Mouse (Mus musculus): ENCODE results near the gene Gba2. TPM values are rescaled to one million over a fixed set of nuclear protein-coding genes. Genes with fewer than 3 reads are reported as not detected.
"Not testable (repeated sequence)": the region's sequence is repeated elsewhere in the genome, so short reads cannot be mapped to it uniquely, and the experiment has no call there.

Gene Gba2
- polyA plus RNA-seq, 1 experiment from 2014 or later, result 55.4 TPM

DNA sequence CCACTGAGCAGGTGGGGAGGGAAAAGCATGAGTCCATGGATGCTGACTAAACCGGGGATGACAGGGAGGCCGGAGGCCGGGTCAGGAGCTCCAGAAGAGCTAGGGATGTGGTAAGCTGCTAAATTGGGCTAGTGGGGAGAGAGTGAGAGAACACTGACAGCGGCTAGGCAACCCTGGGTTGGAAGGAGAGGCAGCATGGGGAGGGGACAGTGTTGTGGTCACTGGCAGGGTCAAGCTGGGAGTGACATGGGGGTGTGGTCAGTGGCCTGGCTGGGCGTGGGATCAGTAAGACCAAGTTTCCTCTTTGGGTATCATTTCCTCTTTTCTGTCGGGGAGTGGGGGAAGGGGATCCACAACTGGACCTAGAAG is 18.4 kb downstream of the Gba2 start:
- ATAC-seq (ENCODE audit: low FRiP score, low read depth), result no peak
- H3K4me1 ChIP-seq, result peaks cover 56% of the 10 kb centered on the region
- H3K9ac ChIP-seq, result peak overlapping the region; percentile 77; the same call in 1 of the 2 replicates
- H3K9me3 ChIP-seq, result no peaks in the 10 kb centered on the region
- no peak overlapping the region for H3K27ac ChIP-seq
- H3K4me2 ChIP-seq (replicated peaks), result peak overlapping the region; percentile 85
- no peaks in the 10 kb centered on the region for H3K27me3 ChIP-seq (replicated peaks)
- no peak overlapping the region for H3K4me3 ChIP-seq
- 48% methylated on average over 6 of the region's 6 CpGs for WGBS
- peaks cover 36% of the 10 kb centered on the region for H3K36me3 ChIP-seq

DNA sequence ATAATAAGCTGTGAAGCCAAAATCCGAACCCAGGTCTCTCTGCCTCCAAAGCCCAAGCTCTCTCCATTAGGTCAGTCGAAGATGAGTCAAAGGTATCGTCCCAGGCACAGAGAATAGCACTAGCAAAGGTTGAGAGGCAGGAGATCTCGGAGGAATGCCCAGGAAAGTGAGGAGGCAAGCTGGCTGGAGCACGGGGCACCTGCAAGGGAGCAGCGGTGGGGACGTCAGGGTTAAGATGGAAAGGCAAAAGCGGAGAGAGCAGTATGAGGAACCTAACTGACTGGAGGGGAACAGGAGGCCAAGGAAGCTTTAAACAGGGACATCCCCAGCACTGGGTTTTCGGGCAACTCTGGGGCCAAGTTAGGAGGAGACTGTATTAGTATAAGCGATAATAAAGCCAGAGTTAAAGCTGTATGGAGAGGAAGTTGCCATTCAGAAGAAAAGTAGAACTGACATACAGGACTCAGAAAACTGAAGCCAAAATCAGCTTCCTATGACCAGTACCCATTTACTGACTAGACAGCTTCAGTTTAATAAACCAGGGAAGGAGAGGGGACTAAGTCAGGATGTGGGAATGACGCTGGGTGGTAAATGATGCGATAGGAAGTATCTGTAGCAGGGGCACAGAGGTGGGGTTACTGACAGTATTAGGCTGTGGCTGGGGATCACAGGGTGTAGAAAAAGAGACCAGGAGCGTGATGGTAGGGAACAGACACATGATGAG is 19.0 kb downstream of the Gba2 start:
- Histone ChIP-seq H3K4me2 (replicated peaks) (peak overlapping the region; percentile 85), H3K27me3 (replicated peaks) (no peaks in the 10 kb centered on the region), H3K4me3 (no peak overlapping the region), H3K9me3 (no peaks in the 10 kb centered on the region), H3K9ac (peak overlapping the region; percentile 77; the same call in 1 of the 2 replicates), H3K4me1 (peaks cover 56% of the 10 kb centered on the region), H3K36me3 (peaks cover 36% of the 10 kb centered on the region), H3K27ac (no peak overlapping the region)
- no peak for ATAC-seq (ENCODE audit: low FRiP score, low read depth)
- 80% methylated on average over 13 of the region's 13 CpGs for WGBS

DNA sequence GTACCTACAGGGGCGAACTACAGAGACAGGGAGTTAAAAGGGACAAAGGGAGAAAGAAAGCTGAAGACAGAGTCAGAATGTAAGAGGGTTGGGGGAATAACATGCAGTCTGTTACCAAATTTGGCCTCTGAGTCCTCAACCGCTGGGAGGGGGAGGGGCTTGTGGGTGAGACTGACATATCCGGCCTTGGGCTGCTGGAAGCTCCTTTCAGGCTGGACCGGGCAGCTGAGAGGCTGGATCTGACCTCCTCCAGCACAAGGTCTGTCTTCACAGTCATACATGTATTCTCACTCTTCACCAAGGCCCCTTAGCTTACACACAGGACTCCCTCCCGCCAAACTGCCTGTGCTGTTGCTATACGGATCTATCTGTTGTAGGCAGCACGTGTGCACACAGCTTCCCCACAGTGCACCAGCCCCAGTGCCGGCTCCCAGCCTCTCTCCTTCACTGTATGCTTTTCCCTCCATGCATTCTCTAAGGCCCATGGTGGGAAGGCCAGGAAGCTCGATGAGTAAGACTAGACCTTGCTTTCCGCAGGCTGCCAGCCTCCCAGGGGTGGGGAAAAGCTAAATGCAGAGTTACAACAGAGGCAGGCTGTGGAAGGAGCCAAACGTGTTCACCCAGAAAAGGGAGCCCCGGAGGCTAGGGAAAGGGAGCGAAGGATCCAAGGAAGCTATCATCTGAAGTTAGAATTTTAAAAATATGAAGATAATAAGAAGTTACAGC is 19.9 kb downstream of the Gba2 start:
- Histone ChIP-seq H3K4me1 (peaks cover 52% of the 10 kb centered on the region), H3K4me3 (no peak overlapping the region), H3K27me3 (replicated peaks) (no peaks in the 10 kb centered on the region), H3K9me3 (no peaks in the 10 kb centered on the region), H3K9ac (no peak overlapping the region), H3K36me3 (peaks cover 39% of the 10 kb centered on the region), H3K27ac (no peak overlapping the region), H3K4me2 (replicated peaks) (peak overlapping the region; percentile 32)
- ATAC-seq (ENCODE audit: low FRiP score, low read depth), result no peak
- 22% methylated on average over 13 of the region's 13 CpGs for WGBS

DNA sequence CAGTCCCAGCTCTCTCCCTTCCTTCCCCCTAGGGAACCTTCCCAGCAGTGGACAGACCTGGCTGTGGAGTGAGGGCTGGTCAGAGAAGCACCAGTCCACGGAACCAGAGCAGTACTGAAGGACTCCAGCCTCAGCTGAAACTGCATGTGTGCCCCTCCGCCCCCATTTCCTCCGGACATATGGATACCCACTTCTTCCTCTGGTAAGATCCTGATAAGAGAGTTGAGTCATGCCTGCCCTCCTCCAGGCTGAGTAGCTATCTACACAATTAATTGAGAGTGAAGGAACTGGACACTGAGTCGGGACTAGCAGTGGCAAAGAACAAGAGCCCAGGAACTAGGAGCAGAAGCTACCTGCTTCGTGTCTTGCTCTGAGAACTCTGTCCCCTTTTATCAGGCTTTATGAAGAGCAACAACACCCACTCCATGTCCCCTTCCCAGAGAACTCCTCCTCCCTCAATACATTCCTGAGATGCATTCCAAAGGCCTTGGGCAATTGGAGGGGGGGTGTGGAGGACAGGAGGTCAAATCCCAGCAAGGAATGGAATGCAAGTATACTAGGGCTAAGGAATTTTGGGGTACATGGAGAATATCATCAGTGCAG is 20.5 kb downstream of the Gba2 start:
- Histone ChIP-seq H3K4me2 (replicated peaks) (peak overlapping the region; percentile 32), H3K4me3 (no peak overlapping the region), H3K36me3 (peaks cover 44% of the 10 kb centered on the region), H3K27me3 (replicated peaks) (no peaks in the 10 kb centered on the region), H3K27ac (no peak overlapping the region), H3K9ac (no peak overlapping the region), H3K4me1 (peaks cover 45% of the 10 kb centered on the region), H3K9me3 (no peaks in the 10 kb centered on the region)
- 44% methylated on average over 5 of the region's 5 CpGs for WGBS
- ATAC-seq (ENCODE audit: low FRiP score, low read depth), result no peak

DNA sequence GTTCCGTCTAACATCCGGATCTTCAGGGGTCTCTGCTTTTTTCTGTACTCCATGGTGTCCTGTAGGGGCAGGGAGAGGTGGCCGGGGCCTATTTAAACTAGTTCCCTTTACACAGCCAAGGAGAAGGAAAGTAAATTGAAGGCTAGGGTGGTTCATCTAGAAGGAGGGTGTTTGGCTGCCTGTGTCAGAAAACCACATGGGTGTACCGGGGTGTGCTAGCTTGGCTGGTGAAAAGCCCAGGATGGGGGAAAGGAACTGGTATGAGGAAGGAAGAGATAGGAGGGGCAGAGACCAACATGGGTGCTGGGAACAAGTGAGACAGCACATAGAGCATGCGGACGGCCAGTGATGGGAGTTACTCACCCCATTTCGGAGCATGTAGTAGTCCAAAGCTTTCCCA is 22.7 kb downstream of the Gba2 start:
- H3K9me3 ChIP-seq, result 0 out of 2 replicates have a peak, but pooled peaks cover 3% of the 10 kb centered on the region
- no peak overlapping the region for H3K4me3 ChIP-seq
- H3K27ac ChIP-seq, result no peak overlapping the region
- H3K4me1 ChIP-seq, result peaks cover 34% of the 10 kb centered on the region
- H3K4me2 ChIP-seq (replicated peaks), result no peak overlapping the region
- peaks cover 63% of the 10 kb centered on the region for H3K36me3 ChIP-seq
- 94% methylated on average over 7 of the region's 7 CpGs for WGBS
- no peaks in the 10 kb centered on the region for H3K27me3 ChIP-seq (replicated peaks)
- H3K9ac ChIP-seq, result no peak overlapping the region
- no peak for ATAC-seq (ENCODE audit: low FRiP score, low read depth)

DNA sequence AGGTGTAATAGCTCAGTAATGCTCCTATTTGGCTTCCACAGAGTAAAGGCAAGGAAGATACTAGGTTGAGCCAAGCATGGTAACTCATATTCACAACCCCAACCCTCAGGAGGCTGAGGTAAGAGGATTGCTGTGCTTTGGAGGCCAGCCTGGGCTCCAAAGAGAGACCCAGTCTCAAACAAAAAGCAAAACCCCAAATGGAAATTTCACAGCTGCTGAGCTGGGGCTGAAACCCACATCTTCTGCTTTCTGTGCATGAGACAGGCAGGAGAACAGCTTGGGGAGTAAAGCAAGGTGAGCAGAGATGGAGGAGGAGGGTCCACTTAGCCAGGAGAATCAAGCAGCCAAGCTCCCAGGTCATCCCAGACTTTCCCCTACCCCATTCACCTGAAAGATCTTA is 24.8 kb downstream of the Gba2 start:
- Histone ChIP-seq H3K9ac (no peak overlapping the region), H3K9me3 (0 out of 2 replicates have a peak, but pooled peaks cover 3% of the 10 kb centered on the region), H3K36me3 (peaks cover 83% of the 10 kb centered on the region), H3K27ac (no peak overlapping the region), H3K4me2 (replicated peaks) (no peak overlapping the region), H3K4me3 (no peak overlapping the region), H3K27me3 (replicated peaks) (no peaks in the 10 kb centered on the region), H3K4me1 (peaks cover 18% of the 10 kb centered on the region)
- no peak for ATAC-seq (ENCODE audit: low FRiP score, low read depth)

DNA sequence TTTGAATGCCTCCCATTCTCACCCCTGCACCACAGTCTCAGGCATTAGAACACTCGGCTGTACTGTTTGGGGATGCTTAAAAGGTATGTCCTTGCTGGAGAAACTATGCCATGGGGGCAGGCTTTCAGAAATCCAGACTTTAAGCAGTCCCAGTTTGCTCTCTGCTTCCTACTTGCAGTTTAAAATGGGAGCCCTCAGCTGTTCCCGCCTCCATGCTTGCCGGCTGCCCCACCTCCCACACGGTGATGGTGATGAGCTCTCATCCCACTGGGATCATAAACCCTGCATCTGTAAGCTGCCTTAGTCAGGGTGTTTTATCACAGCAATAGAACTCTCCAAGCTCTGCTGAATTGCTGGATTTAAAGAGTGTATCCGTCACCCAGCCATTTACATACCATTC is 26.2 kb downstream of the Gba2 start:
- 0 out of 2 replicates have a peak, but pooled peaks cover 3% of the 10 kb centered on the region for H3K9me3 ChIP-seq
- H3K9ac ChIP-seq, result no peak overlapping the region
- ATAC-seq (ENCODE audit: low FRiP score, low read depth), result no peak
- H3K4me2 ChIP-seq (replicated peaks), result no peak overlapping the region
- no peak overlapping the region for H3K4me3 ChIP-seq
- H3K27ac ChIP-seq, result no peak overlapping the region
- no peaks in the 10 kb centered on the region for H3K27me3 ChIP-seq (replicated peaks)
- H3K4me1 ChIP-seq, result peaks cover 3% of the 10 kb centered on the region; the same call in 1 of the 2 replicates
- H3K36me3 ChIP-seq, result peaks cover 97% of the 10 kb centered on the region
- 58% methylated on average over 5 of the region's 5 CpGs for WGBS

DNA sequence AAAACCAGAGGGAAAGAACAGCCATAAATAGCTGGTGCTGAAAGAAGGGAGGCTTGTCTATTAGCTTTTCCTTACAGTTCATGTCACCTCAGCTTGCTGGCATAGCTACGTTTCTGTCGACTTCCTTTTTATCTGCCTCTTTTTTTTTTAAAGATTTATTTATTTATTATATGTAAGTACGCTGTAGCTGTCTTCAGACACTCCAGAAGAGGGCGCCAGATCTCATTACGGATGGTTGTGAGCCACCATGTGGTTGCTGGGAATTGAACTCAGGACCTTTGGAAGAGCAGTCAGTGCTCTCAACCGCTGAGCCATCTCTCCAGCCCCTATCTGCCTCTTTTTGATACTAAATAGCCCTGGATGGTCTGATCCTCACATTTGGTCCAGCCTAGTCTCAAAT is 26.8 kb downstream of the Gba2 start:
- not testable (repeated sequence) for H3K9me3 ChIP-seq; H3K27me3 ChIP-seq (replicated peaks); H3K27ac ChIP-seq; H3K9ac ChIP-seq; H3K4me1 ChIP-seq; ATAC-seq (ENCODE audit: low FRiP score, low read depth); H3K4me2 ChIP-seq (replicated peaks); H3K4me3 ChIP-seq
- WGBS, result 90% methylated on average over 6 of the region's 6 CpGs
- peaks cover 97% of the 10 kb centered on the region for H3K36me3 ChIP-seq

DNA sequence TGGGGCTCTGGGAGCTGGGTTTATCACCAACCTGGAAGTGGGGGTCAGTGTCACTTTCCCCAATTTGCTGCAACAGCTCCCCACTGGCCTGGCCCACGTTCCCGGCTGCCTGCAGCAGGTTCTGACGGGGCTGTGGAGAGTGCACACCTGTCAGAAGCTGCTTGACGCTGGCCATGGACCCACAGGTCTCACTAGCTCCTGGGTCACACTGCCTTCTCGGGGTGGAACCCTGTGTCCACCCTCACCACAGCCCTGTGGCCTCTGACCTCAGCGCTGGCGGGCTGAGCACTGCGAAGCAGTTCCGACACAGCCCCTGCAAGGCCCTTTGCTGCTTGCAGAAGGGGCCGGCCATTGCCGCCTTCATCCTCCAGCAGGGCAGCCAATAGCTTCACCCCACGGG is 29.6 kb downstream of the Gba2 start:
- Histone ChIP-seq H3K9ac (no peak overlapping the region), H3K9me3 (0 out of 2 replicates have a peak, but pooled peaks cover 3% of the 10 kb centered on the region), H3K4me3 (no peak overlapping the region), H3K27me3 (replicated peaks) (no peaks in the 10 kb centered on the region), H3K4me1 (no peaks in the 10 kb centered on the region), H3K4me2 (replicated peaks) (no peak overlapping the region), H3K36me3 (peaks cover 97% of the 10 kb centered on the region), H3K27ac (no peak overlapping the region)
- WGBS, result 92% methylated on average over 12 of the region's 12 CpGs
- no peak for ATAC-seq (ENCODE audit: low FRiP score, low read depth)

DNA sequence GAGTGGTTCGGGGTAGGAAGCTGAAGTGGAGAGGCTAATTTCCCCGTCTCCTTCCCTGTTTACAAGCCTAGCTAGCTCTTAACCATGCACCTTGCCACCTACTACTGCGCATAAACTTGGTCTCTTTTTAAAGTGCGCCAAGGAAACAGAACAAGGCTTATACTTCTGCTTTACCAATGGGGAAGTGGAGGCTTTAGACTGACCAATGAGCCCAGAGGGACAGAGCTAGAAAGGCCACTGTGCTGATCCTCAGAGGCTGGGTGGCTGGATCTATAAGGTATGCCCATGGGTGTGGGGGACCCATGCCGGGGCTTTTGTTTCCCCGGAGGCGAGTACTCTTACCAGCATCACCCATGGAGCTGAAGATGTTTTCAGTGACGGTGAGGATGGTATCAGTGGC is 31.5 kb downstream of the Gba2 start:
- WGBS, result 94% methylated on average over 8 of the region's 8 CpGs
- H3K36me3 ChIP-seq, result peaks cover 97% of the 10 kb centered on the region

DNA sequence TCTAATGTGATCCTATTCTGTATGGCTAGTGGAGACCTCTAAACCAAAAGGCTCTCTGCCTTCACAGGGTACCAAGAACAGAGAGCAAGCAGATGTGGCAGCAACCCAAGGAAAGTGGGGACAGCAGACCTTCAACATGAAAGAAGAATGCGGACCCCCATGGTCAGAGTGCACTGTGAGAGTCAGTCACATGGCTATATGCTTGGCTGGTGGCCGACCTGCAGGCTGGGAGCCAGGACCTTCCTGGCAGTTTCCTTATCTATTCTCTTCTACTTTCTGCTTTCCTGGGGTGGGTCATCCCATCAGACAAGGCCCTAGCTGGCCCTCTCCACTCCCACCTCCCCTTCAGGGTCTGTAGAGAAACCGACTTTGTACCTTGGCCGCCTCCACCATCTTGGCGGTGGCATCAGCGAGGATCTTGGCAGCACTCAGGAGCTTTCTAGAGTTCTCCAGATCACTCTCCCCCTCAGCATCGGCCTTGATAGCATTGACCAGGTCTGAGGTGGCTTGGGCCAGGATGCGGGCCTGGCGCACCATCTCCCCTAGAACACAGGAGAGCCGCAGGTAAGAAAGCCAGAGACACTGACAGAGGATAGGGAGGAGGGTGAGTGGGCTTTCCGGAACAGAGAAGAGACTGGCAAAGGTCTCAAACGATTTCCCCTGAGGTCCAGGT is 32.2 kb downstream of the Gba2 start:
- Histone ChIP-seq H3K9me3 (no peaks in the 10 kb centered on the region), H3K36me3 (peaks cover 100% of the 10 kb centered on the region), H3K4me3 (no peak overlapping the region), H3K4me2 (replicated peaks) (no peak overlapping the region), H3K27ac (no peak overlapping the region), H3K9ac (no peak overlapping the region), H3K4me1 (no peaks in the 10 kb centered on the region), H3K27me3 (replicated peaks) (no peaks in the 10 kb centered on the region)
- ATAC-seq (ENCODE audit: low FRiP score, low read depth), result no peak
- 94% methylated on average over 12 of the region's 12 CpGs for WGBS

More for the DNA sequence above, 31.5 kb downstream of the Gba2 start:
- no peak overlapping the region for H3K4me3 ChIP-seq
- 0 out of 2 replicates have a peak, but pooled peaks cover 2% of the 10 kb centered on the region for H3K9me3 ChIP-seq
- H3K27me3 ChIP-seq (replicated peaks), result no peaks in the 10 kb centered on the region
- H3K9ac ChIP-seq, result no peak overlapping the region
- H3K4me1 ChIP-seq, result no peaks in the 10 kb centered on the region
- no peak overlapping the region for H3K27ac ChIP-seq
- no peak for ATAC-seq (ENCODE audit: low FRiP score, low read depth)
- H3K4me2 ChIP-seq (replicated peaks), result no peak overlapping the region

DNA sequence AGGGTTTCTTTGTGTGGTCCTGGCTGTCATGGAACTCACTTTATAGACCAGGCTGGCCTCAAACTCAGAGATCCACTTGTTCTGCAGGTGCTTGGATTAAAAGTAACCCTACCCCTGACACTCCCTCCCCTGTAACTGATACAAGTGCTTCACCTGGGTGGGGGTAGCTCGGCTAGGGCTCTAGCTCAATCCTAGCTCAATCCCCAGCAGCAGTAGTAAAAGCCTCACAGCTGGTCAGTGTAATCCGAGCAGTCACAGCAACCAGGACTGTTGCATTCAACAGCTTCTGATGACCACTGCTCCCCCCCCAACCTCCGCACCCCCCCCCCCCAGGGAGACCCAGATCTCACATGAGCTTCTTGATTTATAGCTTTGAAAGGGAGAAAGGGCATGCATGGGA is 36.6 kb downstream of the Gba2 start:
- ATAC-seq (ENCODE audit: low FRiP score, low read depth), result no peak
- Histone ChIP-seq H3K9me3 (no peaks in the 10 kb centered on the region), H3K4me2 (replicated peaks) (no peak overlapping the region), H3K4me3 (no peak overlapping the region), H3K27me3 (replicated peaks) (no peaks in the 10 kb centered on the region), H3K27ac (no peak overlapping the region), H3K9ac (no peak overlapping the region), H3K36me3 (peaks cover 95% of the 10 kb centered on the region), H3K4me1 (no peaks in the 10 kb centered on the region)
- 77% methylated on average over 3 of the region's 3 CpGs for WGBS
